Mouse (Mus musculus): ENCODE data around the gene Hoxb4.

DNA sequence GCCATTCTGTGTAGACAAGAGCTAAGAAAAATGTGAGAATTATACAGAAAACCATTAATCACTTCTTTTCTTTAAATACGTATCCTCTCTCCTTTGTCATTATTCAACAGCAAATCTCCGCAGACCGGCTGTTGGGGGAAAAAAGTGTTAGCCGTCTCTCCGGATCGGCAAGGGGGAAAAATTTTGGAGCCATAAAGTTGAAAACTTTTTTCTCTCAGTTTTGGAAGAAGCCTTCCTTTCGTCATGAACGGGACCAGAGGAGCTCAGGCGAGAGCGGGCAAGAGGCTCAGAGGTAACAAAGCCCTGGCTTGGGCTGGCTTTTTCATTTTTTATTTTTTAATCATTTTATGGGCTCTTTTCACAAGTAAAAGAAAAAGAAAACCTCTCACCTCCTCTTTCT lies 5.1 kb downstream of the Hoxb4 start, which contains the start of gene Hoxb3:
- TF ChIP-seq CTCF (IDR thresholded peaks at IDR 0.05; ENCODE audit: borderline replicate concordance, extremely low read depth, insufficient read depth, insufficient read length) (no peak), POLR2A (IDR thresholded peaks at IDR 0.05; ENCODE audit: borderline replicate concordance, extremely low read depth, insufficient read depth, insufficient read length, poor library complexity, severe bottlenecking) (no peak)

Data from brain, embryonic 14.5 days (tissue).